Mouse (Mus musculus) urinary bladder, postnatal 10 days (tissue): Measurements from ENCODE around the gene Hook2.

Experiments used
- DNase-seq: peaks from one replicate; pipeline ENCODE4 v3.0.0; 2022; ENCODE audit warnings: low spot score

Gene Hook2

DNA sequence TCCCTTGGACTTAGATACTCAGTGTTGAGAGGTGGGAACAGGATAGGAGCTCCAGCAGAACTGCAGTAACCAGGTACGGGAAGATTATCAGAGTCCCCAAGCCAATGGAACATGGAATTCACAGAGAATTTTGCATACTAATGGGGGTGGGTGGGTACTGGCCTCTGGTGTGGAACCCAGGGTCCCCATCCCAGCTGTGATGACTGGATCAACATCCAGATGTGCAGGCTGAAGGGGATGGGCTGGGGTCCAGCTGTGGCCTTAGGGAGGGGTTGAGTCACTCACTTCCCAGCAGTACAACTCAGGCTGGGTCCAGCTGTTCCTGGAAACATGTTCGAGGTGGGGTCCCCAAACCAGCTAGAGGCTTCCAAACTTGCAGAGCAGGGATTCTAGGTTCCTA, 2.5 kb upstream of the Hook2 start:
- DNase-seq, result no peak

GRCm38 (mm10) chr8:84989311-84989731, 1.1 kb upstream of the Hook2 start:
- DNase-seq, result no peak

DNA sequence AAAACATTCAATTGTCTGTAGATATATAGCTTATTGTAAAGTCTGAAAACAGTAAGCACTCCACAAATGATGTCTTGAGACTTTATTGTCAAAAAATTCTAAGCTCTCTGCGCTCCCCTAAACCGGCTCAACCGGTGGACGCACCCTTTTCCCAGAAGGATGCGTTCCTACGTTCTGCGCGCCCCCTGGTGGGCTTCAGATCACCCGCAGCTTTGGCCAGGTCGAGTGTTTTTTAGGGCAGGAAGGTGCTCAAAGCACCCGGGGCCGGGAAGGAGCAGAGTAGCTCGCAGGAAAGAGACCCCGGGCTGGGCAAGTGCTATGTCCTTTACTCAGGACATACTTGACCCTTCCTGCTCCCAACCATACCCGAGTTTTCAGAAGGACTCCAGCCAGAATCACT, 593 bp upstream of the Hook2 start:
- DNase-seq, result peak; percentile 87

- DNase-seq, result no peak
Observed at GRCm38 (mm10) chr8:84990836-84991235, 433 bp downstream of the Hook2 start.

DNA sequence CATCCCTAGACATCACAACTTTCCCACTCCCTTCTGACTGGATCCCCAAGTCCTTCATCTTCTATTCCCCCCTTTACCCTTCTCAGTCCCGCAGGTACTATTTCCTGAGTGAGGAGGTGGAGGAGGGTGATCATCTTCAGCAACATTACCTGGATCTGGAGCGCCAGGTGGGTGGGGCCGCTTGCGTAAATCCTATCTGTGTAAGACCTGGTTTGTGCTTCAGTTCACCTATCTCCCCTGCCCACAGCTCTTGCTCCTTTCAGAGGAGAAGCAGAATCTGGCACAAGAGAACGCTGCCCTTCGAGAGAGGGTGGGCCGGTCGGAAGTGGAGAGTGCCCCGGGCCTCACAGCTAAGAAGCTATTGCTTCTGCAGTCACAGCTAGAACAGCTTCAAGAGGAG, 4.0 kb downstream of the Hook2 start:
- DNase-seq, result no peak

GRCm38 (mm10) chr8:84995680-84996079, 5.3 kb downstream of the Hook2 start:
- no peak for DNase-seq

- no peak for DNase-seq
Observed at GRCm38 (mm10) chr8:84996978-84997377, 6.6 kb downstream of the Hook2 start.

DNA sequence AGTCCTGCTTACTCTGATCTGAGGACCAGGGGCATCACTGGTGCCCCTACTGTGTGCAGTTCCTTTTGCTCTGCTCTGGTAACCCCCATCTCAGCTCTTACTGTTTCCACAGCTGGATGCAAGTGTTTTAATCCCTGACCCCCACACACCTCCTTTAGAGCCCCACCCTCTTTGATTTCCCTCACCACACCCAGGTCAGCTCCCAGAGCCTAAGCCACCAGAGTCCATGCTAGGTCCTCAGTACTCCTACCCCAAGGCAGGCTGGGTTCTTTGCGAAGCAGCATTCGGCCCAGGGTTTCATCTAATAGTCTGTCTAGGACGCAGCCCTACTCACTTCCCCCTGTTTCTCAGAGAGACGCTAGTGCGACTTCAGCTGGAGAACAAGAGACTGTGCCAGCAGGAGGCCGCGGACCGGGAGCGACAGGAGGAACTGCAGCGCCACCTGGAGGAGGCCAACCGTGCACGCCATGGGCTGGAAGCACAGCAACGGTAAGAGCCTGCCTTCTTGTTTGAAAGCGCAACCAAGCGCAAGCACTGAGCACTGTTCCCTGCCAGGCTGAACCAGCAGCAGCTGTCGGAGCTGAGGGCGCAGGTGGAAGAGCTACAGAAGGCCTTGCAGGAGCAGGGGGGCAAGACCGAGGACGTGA, 7.4 kb downstream of the Hook2 start:
- DNase-seq, result peak; percentile 74

- no peak for DNase-seq
Observed at GRCm38 (mm10) chr8:85007686-85008085, 17.3 kb downstream of the Hook2 start.

DNA sequence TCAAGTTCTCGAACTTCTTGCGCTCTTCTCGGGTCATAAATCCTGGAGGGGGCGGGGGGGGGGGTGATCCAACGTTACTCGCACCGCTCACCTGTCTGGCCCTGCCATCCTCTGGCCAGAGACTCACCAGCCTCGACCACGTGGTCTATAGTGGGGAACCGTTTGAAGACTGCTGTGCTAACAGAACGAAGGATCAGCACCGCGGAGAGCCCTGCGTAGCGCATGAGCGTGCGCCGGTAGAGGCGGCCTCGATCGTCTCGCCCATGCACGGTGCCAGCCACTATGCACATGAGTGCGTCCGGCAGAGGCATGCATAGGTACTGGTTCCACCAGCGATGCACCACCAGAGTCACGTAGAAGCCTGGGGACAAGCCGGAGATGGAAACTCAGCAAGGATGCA, 20.8 kb downstream of the Hook2 start:
- no peak for DNase-seq

- no peak for DNase-seq
Observed at GRCm38 (mm10) chr8:85013230-85013840, 22.9 kb downstream of the Hook2 start.

- no peak for DNase-seq
Observed at GRCm38 (mm10) chr8:85014431-85014830, 24.0 kb downstream of the Hook2 start, which contains the start of gene Best2. Gene Best2 (minus strand): TSS chr8:85014531.

GRCm38 (mm10) chr8:85016724-85017123, 26.3 kb downstream of the Hook2 start:
- no peak for DNase-seq

DNA sequence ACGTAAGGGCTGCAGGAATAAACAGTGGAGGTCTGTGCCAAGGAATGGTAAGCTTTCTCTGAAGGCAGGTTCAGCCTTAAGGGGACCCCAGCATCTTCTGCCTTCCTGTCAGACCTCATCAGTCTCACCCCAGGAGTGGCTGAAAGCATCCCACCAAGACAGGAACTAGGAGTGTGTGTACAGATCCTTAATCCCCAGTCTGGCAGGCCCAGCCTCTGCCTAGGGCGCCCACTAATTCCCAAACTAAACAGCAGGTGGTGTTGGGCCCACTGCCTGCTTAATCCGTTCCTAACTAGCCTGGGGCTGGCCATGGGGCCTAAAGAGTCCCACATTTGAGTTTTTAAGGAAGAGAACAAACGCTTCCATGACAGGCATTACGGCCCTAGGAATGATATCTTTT, 26.8 kb downstream of the Hook2 start:
- DNase-seq, result no peak

GRCm38 (mm10) chr8:85021514-85022055, 31.2 kb downstream of the Hook2 start:
- DNase-seq, result no peak

DNA sequence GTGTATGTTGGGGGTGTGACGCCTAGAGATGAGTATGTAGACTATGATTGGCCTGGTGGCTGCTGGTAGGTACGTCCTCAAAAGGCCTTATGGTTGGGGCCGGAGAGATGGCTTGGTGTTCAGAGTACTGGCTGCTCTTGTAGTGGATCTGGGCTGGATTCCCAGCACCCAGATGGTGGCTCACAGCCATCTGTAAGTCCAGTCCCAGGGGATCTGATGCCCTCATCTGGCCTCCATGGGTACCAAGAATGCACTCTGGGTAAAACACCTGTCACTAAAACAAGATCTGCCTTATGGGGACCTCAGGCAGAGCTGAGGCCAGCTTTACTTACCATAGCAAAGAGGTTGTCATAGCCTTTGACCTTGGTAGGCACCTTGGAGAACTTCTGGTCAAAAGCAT, 33.4 kb downstream of the Hook2 start:
- no peak for DNase-seq

DNA sequence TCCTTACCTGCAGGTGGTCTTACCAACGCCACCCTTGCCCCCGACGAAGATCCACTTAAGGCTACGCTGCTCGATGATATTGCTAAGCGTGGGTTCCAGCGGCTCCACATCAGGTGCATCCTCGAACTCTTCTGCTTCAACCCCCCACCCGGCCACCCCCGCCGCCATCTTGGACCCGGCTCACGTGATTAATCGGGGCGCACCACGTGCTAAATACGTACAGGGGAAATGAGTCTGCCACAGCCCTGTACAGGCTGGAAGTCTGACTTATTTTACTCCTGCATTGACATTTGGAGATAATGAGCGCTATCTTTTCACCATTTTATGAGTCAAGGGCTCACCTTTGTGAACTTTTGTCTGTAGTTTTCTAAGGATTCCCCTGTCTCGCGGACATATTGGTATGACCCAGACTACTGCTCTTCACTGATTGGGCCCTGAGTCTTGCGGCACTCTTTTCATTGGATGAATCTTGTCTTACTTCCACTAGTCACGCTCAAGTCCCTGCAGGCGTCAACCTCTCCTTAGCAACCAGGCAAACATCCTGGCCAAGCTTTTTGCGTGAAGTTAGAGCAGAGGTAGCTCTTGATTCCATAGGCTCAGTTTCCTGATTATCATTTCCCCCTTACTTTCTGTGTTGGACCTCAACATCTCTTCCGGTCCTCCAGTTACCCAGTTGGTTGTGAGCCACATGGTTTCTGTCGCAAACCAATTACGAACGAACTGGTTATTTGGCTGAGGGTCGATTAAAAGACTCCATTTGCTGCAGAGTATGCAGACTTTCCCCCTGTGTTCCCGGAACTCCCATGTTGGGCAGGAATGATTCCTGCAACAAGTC, 34.9 kb downstream of the Hook2 start, which contains the start of gene Asna1:
Gene Asna1 (minus strand): TSS at position 184 of the 835 bp plus-strand sequence.
- DNase-seq, result no peak

DNA sequence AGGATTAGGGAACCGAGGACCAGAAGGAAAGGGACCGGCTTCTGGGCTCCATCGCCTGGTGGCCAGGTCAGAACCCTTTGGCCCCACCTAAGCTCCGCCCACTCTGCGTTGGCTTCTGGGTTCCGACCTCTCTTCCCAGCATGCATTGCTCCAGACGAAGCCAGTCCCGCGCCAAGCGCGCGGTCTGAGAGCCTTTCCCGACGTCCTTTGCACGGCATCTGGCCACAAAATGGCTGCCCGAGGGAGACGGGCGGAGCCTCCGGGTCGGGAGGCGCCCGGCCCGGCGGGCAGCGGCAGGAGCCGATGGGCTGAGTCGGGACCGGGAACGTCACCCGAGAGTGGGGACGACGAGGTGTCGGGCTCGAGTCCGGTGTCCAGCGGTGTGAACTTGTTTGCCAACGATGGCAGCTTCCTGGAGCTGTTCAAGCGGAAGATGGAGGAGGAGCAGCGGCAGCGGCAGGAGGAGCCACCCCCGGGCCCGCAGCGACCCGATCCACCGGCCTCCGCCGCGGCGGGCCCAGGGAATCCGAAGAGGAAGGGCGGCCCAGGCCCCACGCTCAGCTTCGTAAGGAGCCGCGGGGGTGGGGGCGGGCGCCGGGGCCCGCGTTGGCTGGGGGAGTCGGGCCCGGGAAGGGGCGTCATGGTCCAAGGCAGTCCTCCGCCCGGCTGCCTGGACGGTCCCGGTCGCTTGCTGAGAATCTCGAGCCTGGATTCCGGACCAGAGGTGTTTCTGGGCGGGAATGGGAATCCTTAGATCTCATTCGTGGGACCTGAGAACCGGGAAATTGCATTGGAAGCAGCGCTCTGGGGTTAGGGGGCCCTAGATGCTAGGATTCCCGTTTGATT, 36.5 kb downstream of the Hook2 start, which contains the start of gene Trir:
Gene Trir (plus strand): TSS at position 154 of the 846 bp plus-strand sequence.
- DNase-seq, result peak; percentile 85

- DNase-seq, result no peak
Observed at GRCm38 (mm10) chr8:85027516-85027855, 37.1 kb downstream of the Hook2 start.

GRCm38 (mm10) chr8:85027922-85028321, 37.5 kb downstream of the Hook2 start:
- no peak for DNase-seq

DNA sequence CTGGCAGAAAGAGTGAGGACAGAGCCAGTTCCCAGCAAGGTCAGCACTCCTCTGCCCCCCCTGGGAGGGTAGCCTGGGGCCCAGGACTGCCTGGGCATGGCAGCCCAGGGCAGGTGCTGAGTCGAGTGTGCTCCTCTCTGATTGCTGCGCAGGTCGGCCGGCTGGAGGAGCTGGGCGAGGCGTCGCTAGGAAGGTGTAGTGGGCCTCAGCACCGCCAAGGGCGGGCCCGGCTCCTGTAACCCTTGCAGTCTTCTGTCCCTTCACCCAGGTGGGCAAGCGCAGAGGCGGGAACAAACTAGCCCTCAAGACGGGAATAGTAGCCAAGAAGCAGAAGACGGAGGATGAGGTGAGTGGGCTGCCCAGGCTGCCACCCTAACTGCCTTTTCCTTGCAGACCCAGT, 38.9 kb downstream of the Hook2 start:
- no peak for DNase-seq
